Mouse (Mus musculus): ENCODE results near the gene S100a1.

The S100a1 gene

GRCm38 (mm10) chr3:90513796-90514590, at the start of gene S100a1, which contains the start of gene S100a13:
TSS of gene S100a1 (minus strand) at chr3:90514392.
TSS of gene S100a13 (plus strand) at chr3:90514435.
- DNase-seq, result peak; percentile 70 to 81

GRCm38 (mm10) chr3:90560008-90560628, 45.9 kb upstream of the S100a1 start, which contains the start of gene S100a3:
TSS of gene S100a3 (plus strand) at chr3:90560578.
- DNase-seq, result no peak

GRCm38 (mm10) chr3:90555954-90556353, 41.8 kb upstream of the S100a1 start:
- DNase-seq, result no peak

DNA sequence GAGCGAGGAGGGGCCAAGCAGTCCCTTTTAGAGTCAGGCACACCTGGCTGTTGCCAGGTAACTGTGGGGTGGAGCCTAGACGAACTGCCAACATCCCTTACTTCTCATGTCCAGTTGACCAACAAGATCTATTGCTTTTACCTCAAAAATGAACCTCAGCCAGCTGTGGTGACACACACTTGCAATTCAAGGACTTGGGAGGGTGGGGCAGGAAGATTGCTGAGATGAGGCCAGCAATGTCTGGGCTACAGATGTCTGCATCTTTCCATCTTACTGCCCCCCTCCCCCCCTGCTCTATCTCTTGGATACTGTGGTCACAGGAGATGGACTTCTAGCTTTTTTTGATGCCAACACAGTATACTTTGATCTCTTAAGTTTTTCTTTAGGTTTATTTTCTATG, 38.0 kb upstream of the S100a1 start:
- DNase-seq, result no peak

DNA sequence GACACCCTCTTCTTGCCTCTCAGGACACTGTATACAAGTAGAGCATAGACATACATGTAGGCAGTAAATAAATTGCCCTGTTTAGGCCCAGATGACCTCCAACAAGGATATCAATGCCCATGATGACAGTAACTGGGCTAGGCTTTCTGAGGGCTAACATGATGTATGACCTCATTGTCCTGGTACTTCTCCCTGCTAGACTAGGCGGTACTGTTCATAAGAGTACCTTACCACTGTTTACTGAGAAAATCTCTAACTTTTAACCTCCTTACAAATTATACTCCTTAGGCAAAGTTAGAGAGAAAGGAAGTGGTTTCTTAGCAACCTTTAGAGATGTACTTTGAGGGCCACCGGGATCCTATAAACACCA, 36.2 kb upstream of the S100a1 start:
- DNase-seq, result no peak

- peak; percentile 58 to 69 for DNase-seq
Measured at GRCm38 (mm10) chr3:90549676-90550420, 35.7 kb upstream of the S100a1 start.

GRCm38 (mm10) chr3:90540904-90541303, 26.7 kb upstream of the S100a1 start:
- DNase-seq, result peak; percentile 44 to 64

GRCm38 (mm10) chr3:90537905-90538296, 23.7 kb upstream of the S100a1 start:
- no peak for DNase-seq

DNA sequence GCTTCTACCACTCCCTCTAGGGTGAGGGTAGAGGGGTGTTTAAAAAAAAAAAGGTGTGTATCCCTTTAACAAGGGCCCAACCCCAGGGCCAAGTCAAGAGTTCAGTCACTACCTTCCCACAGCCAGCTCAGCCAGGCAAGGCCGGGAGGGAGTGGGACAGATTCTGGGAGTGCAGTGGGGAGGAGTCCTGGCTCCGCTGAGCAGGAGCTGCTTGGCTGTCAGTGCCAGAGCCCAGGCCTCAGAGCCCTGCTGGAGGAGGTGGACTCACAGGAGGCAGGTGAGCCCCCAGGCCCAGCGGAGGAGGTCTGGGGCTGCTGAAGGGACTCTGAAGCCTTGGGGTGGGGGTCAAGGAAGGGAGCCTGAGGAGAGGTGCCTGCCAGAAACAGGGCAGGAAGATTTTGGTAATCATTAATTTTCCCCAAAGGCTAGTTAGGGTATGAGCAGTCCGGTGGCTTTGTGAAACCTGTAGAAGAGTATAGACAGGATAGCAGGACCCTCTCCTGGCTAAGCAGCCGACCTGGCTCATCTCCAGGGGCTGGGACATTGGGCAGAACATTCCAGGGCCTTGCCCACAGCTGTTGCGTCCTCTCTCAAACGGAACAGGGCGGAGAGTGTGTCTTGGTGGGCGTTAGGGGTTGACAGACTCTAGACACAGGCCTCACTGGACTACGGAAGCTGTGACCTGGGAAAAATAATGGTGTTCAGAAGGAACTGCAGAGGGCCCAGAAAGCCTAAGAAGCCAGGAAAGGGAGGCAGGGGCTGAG, 23.1 kb upstream of the S100a1 start, which contains the start of gene S100a16:
Gene S100a16 (plus strand): TSS at position 114 of the 764 bp plus-strand sequence.
- DNase-seq, result peak; percentile 79 to 88

GRCm38 (mm10) chr3:90535446-90535845, 21.3 kb upstream of the S100a1 start:
- no peak for DNase-seq

- no peak for DNase-seq
Measured at GRCm38 (mm10) chr3:90531713-90532112, 17.5 kb upstream of the S100a1 start.

GRCm38 (mm10) chr3:90527291-90527873, 13.2 kb upstream of the S100a1 start:
- no peak for DNase-seq

GRCm38 (mm10) chr3:90526580-90526979, 12.4 kb upstream of the S100a1 start, which contains the start of gene S100a14:
TSS of gene S100a14 (plus strand) at chr3:90526856.
- no peak for DNase-seq

- DNase-seq, result no peak
Measured at GRCm38 (mm10) chr3:90526076-90526475, 11.9 kb upstream of the S100a1 start.

DNA sequence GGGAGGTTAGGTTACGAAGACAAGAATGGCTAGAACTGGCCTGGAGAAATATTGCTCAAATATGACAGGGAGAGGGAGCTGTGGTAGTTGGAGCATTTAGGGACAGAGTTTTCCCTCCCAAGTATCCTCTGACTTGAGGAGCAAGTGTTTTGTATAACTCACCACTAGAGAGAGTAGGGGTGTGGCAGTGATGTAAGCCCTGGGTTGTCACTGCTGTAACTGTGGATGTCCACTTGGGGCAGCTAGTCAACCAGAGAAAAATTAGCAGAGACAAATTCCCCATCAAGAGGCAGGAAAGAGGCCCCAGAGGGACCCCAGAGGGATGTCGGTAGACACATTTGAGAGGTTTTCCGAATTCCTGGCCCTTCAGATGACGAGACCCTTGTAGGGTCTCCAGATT, 11.2 kb upstream of the S100a1 start:
- DNase-seq, result peak; percentile 59 to 69

DNA sequence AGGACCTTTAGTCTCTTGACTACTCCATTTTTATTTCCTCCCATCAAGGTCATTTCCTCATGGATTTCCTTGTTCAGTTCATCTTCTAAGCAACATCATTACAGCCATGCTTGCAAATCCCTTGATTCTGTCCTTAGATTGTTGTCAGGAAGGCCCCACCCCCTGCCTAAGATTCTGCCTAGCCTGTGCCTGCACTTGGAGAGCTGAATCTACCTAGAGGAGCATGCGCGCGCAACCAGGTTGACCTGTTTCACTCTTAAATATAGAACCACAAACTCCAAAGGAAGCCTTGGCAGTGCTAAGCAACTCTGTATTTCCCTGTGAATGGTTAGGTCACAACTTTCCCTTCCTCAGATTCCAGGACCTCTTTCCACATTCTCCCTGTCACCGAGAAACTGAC, 3.5 kb upstream of the S100a1 start:
- no peak for DNase-seq

GRCm38 (mm10) chr3:90515789-90516188, 1.6 kb upstream of the S100a1 start:
- no peak for DNase-seq

- peak; percentile 48 to 61 for DNase-seq
Measured at GRCm38 (mm10) chr3:90515242-90515641, 1.1 kb upstream of the S100a1 start.

GRCm38 (mm10) chr3:90514691-90515090, 499 bp upstream of the S100a1 start:
- DNase-seq, result peak; percentile 79 to 86

DNA sequence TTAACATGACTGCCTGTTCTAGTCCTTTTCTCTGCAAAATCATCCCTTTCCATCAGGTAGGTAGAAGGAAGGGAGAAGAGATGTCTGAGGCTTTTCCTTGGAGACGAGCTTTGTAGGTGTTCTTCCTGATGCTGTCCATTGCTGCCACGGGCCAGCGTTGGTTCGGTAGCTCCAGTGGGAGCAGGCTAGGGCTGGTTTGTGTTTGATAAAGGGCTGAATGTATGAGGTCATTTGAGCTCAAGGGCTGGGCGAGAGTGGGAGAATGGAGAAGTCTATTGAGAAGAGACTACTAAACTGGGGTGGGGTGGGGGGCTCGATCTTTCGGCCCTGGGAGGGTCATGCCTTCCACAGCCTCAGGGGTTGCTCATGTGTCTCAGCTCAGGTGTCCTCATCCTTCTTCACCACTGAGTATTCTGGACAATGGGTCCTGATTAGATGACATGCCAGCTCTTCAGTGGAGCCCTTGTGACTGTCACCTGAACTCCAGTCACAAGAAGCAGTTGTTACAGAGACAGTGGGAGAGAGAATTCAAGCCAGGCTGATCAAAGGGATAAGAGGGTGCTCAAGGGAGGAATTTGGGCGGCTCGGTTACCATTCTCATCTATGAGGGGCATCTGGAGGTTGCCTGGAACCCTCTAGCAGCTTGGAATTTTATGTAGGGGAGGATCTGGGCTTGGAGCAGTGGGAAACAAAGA, 1.1 kb downstream of the S100a1 start:
- no peak for DNase-seq

GRCm38 (mm10) chr3:90512276-90512675, 1.9 kb downstream of the S100a1 start:
- no peak for DNase-seq

- peak in 1 of 2 experiments; percentile 39 for DNase-seq
Measured at GRCm38 (mm10) chr3:90509747-90510123, 4.5 kb downstream of the S100a1 start.

All from kidney, postnatal 4 days (tissue).